Mouse (Mus musculus): ENCODE measurements around the gene Vmn2r51. TPM values are rescaled to one million over a fixed set of nuclear protein-coding genes. Genes with fewer than 3 reads are reported as not detected.
"Not testable (repeated sequence)": the region's sequence is repeated elsewhere in the genome, so short reads cannot be mapped to it uniquely, and the experiment has no call there.

Gene Vmn2r51
- not detected for total RNA-seq (2021)
- long read RNA-seq, experiment 1 = 0 reads
- long read RNA-seq, experiment 2 = 0 reads

GRCm38 (mm10) chr7:10105641-10106040 lies at the start of gene Vmn2r51:
Gene Vmn2r51, minus strand, starts transcription at chr7:10105741.
- DNase-seq (ENCODE audit: low spot score in 2 of 2) = not testable (repeated sequence)

GRCm38 (mm10) chr7:10053196-10053595 lies 52.3 kb downstream of the Vmn2r51 start, which contains the start of gene Vmn2r50:
Gene Vmn2r50, minus strand, starts transcription at chr7:10053296.
- not testable (repeated sequence) for DNase-seq (ENCODE audit: low spot score in 2 of 2)

Other genes starting within 250 kb of the Vmn2r51 start
- gene Vmn2r48, start 152.2 kb downstream of the Vmn2r51 start, total RNA-seq (2021) = not detected
- not detected for gene Vmn2r49, start 113.5 kb downstream of the Vmn2r51 start, total RNA-seq (2021)
- not detected for gene Vmn2r50, start 52.4 kb downstream of the Vmn2r51 start, total RNA-seq (2021)
- not detected for gene Vmn2r52, start 70.8 kb upstream of the Vmn2r51 start, total RNA-seq (2021)
- not detected for gene Vmn1r66, start 172.3 kb upstream of the Vmn2r51 start, total RNA-seq (2021)